Mouse (Mus musculus): ENCODE data around the gene Sesn2.

DNA sequence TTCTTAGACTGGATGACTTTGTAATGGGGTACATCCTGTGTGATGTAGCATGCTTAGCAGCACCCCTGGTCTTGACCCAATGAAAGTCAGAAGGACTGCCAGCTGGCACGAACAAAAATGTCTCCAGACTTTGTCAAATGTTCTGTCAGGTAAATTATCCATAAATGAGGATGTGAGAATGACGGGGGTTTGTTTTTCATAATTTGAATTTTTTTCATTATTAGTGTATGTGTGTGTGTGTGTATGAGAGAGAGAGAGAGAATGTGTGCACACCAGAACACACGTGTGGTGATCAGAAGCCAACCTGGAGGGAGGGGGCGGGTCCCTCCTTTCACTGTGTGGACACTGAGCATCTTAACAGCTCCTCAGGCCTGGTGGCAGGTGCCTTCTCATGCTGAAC is 26.1 kb downstream of the Sesn2 start:
- TF ChIP-seq CTCF (IDR thresholded peaks at IDR 0.05; ENCODE audit: control insufficient read depth, insufficient read depth, insufficient replicate concordance, low read depth, low read length) (no peak), POLR2A (IDR thresholded peaks at IDR 0.05; ENCODE audit: control insufficient read depth, low read depth, low read length) (no peak)

Data from testis, adult 2 months (tissue).